Mouse (Mus musculus) c-Kit-negative CD71-positive TER-119-positive erythroid progenitor cells, embryonic 14.5 days (primary cell): ENCODE data around the gene Crk.

Experiments
- DNase-seq: peaks from one replicate; pipeline ENCODE4 v3.0.0-alpha.2; 2013; ENCODE audit warnings: low read depth, low spot score

Gene Crk

GRCm38 (mm10) chr11:75737806-75738476 lies 58.9 kb downstream of the Crk start:
- no peak for DNase-seq

GRCm38 (mm10) chr11:75738477-75738821 lies 59.4 kb downstream of the Crk start:
- DNase-seq = no peak

GRCm38 (mm10) chr11:75740204-75740603 lies 61.1 kb downstream of the Crk start:
- DNase-seq = no peak

- no peak for DNase-seq
Observed at GRCm38 (mm10) chr11:75741615-75742014, 62.6 kb downstream of the Crk start.

GRCm38 (mm10) chr11:75744761-75745160 lies 65.7 kb downstream of the Crk start:
- no peak for DNase-seq

- DNase-seq = no peak
Observed at GRCm38 (mm10) chr11:75750537-75750936, 71.5 kb downstream of the Crk start.

GRCm38 (mm10) chr11:75751082-75751481 lies 72.0 kb downstream of the Crk start:
- no peak for DNase-seq
